Mouse (Mus musculus) T-helper 17 cell (primary cell): Measurements from ENCODE around the gene Psmd12.
"Not testable (repeated sequence)": the region's sequence is repeated elsewhere in the genome, so short reads cannot be mapped to it uniquely, and the experiment has no call there.

ENCODE experiments used
- in situ Hi-C, 2 experiments: fragments of 300-600 bp; cut with MboI, MseI; formaldehyde crosslinking; loops; 1 replicate in 1 of 2; 2 replicates in 1 of 2; pipeline ENCODE4 v1.15.1; 2025; ENCODE audit warnings: high pct_unique_total_duplicates in 2 of 2

The Psmd12 gene

DNA sequence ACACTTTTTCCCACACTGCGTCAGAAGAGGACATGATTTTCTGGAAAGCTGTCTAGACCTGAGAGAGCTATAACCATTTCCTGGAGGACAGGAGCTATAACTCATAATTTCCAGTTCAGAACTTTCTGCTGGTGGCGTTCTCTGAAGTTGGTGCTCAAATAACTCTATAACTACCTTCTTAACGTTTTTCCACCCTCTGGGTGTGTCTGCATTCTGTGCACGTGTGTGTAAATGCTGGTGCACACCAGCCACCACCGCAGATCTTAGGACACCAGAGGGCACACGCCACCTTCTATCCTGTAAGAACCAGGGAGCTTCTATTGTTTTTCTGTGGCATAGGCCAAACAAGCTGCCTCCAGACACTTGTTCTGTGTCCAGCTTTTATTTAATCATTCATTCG lies 20.3 kb upstream of the Psmd12 start:
- in situ Hi-C loops: no loop called here

DNA sequence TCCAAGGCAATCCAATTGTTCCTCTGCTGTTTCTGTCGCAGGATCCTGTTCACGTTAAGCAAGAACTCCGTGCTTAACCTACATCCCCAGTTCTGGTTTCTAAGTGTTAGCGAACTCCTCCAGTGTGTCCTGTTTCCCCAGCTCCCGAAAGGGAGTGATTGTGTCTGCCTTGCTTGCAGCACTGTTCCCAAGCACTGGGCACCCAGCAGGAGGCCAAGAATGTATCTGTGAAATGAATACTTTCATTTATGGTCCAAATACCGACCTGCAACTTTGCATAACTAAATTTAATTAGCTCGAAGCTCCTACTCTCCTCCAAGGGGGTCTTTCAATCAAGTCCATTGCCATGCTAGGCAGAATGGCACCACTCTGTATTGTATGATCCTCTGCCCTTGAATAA lies 19.5 kb upstream of the Psmd12 start:
- in situ Hi-C loops: no loop called here

DNA sequence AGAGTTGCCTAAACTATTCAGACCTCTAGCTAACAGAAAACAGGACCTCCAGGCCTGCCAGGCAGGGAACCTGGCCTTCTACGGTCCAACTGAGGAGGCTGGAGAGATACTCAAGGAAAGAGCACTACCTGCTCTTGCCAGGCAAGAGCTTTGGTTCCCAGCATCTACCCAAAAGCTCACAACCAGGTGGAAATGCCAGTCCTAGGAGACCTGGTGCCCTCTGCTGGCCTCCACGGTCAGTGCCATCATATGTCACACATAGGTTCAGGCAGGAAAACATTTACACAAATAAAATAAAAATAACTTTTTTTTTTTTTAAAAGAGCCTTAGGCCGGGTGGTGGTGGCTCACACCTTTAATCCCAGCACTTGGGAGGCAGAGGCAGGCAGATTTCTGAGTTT lies 16.8 kb upstream of the Psmd12 start:
- in situ Hi-C loops: no loop called here

DNA sequence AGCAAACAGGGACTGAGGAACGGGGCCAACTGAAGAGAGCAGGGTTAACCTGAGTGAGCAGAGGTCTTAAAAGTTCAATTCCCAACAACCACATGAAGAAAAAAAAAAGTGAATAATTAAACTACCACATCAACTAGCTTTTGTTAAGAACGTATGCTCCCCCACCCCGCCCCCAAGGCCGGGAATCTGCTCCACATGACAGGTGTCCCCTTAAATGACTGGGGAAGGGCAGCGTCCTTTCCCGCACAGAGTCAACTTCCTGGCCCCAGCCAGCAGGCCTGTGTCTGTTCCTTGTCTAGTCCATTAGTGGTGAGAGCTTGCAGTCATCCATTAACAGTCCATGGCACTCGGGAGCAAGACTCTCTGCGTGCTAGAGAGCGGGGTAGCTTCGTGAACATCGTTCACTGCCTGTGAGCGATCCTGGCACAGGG lies 16.0 kb upstream of the Psmd12 start:
- in situ Hi-C loops: no loop called here

DNA sequence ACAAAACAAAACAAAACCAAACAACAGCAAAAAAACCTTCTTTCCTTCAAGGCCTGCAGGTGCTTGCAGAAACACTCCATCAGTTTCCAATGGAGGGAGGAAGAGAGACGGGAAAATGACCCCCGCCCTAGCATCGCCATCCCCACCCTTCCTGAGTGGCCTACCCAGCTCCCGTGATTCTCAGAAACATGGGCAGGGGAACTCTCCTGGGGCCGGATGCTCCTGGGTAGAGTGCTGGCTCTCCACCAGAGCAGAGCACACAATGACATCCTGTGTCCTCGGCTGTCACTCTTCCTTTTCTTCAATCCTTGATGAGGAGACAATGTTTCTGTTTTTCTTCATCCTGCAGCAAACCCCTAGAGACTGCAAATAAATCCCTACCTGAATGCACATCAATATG lies 15.1 kb upstream of the Psmd12 start:
- in situ Hi-C loops: no loop called here

DNA sequence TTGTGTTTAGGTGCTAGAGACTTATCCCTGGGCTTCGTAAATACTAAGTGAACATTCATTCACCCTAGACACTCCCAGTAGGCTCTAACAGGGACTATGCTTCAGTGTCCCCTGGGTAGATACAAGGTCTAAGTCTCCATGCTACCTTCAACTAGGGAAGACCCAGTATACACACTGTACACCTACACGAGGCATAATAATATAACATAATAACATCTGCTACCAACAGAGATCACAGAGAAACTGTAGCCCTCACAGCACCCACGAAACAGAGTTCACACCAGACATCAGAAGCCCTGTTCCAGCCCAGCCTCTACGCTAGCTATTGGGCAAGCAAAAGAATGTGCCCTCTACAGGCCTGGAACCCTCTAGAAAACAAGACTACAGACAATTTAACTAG lies 14.2 kb upstream of the Psmd12 start:
- in situ Hi-C loops: loop anchor here (5.0 kb wide), 2 partner anchors 38 to 188 kb away; no protein-coding TSS in a partner anchor

DNA sequence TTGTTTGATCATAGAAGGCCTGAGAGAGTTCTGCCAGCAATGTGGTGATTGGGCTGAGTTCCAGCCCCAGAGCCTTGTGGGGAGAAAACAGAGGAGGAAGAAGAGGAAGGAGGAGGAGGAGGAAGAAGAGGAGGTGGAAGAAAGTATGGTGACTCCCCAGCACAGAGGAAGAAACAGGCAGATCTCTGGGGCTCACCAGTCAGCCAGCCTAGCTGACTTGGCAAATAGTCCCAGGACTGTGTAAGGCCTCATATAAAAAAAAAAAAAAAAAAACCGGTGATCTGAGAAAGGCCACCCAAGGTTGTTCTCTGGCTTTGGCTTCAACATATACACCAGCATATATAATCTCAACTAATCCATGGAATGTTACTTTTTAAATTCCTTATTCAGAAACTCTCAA lies 13.3 kb upstream of the Psmd12 start:
- in situ Hi-C loops: loop anchor here (5.0 kb wide), 2 partner anchors 39 to 189 kb away; no protein-coding TSS in a partner anchor

DNA sequence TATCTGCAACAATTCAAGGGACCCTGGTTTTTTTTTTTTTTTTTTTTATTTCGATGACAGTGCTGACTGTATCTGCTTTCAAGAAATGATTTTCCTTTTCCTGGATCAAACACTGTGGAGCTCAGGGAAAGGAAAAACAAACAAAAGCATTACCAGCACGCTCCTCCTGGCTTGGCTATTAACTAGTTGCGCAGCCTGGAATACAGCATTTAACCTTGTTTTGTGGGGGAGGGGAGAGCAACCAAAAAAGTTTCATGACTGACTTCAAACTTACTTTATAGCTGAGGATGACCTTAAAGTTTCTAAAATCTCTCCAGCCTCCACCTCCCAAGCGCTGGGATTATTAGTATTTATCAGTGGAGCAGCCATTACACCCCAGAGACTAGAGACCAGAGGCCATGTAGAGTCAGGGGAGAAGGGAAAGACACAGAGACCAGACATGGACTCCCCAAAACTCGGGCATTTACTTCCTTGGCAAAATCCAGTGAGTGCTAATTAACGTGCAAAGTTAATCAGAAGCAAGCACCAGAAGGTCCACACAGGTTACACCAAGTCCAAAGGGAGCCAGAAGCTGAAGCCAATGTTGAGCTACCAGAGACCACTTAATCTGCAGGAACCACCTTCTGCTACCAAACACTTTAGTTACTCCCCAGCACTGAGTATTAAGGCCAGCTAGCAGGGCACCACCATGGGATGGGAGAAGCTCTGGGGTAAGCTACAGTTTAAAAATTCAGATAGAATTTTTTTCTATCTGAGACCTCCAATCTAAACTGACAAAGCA lies 12.5 kb upstream of the Psmd12 start:
- in situ Hi-C loops: loop anchor here (5.0 kb wide), 2 partner anchors 40 to 190 kb away; no protein-coding TSS in a partner anchor

DNA sequence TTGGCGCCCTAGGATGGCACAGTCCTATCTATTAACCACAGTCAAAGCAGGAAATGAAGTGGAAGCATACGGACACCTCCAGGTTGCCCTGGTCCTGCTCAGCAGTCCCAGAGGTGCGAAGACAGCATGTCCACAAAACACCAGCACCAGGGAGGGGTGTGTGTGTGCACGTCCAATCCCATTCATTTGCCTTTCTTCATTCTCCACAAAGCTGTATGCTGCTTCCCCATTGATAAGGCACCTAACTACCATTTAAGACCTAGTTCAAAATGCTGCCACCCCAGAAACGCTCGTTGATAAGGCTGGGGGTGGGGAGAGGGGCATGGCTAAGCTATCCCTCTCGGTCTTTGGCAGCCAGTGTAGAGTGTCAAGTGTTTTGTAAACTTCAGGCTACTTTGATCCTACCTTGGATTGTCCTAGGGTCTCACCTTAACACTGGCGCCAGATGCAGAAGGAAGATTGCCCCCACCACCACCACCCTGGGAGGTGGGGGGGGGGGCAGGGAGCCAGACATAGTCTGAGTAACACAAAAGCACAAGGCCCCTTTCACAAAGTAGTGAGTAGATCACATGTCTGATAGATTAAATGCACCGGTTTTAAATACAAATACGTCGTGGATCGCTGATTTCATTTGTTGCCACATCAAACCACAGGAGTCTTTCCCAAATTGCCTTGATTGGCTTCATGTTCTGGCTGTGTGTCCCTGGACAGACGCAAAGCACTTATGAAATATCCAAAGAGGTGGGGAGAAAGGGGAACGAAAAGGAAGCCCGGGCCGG lies 10.8 kb upstream of the Psmd12 start:
- in situ Hi-C loops: loop anchor here (5.0 kb wide), 2 partner anchors 41 to 191 kb away; no protein-coding TSS in a partner anchor

DNA sequence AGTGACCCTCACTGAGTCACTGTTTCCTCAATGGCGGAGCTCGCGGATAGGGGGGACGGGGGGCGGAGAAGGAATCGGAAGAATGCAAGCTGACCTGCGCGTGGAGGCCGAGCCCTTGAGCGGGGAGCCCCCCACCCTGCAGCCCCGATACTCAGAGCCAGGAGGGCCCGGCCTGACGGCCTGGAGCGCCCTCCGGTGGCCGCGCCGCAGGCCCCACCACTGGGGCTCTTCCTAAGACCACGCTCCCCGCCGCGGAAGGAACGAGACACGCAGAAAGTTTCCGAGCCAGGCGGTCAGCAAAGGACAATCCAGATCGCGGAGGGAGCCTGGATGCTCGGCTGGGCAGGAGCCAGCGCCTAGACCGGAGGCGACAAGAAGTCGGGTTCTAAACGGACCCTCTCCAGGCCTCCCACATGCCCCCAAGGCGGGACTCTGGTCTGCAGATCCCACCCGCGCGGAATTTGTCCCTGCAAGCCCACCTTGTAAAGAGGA lies 10.2 kb upstream of the Psmd12 start:
- in situ Hi-C loops: loop anchor here (5.0 kb wide), 2 partner anchors 42 to 192 kb away; no protein-coding TSS in a partner anchor

DNA sequence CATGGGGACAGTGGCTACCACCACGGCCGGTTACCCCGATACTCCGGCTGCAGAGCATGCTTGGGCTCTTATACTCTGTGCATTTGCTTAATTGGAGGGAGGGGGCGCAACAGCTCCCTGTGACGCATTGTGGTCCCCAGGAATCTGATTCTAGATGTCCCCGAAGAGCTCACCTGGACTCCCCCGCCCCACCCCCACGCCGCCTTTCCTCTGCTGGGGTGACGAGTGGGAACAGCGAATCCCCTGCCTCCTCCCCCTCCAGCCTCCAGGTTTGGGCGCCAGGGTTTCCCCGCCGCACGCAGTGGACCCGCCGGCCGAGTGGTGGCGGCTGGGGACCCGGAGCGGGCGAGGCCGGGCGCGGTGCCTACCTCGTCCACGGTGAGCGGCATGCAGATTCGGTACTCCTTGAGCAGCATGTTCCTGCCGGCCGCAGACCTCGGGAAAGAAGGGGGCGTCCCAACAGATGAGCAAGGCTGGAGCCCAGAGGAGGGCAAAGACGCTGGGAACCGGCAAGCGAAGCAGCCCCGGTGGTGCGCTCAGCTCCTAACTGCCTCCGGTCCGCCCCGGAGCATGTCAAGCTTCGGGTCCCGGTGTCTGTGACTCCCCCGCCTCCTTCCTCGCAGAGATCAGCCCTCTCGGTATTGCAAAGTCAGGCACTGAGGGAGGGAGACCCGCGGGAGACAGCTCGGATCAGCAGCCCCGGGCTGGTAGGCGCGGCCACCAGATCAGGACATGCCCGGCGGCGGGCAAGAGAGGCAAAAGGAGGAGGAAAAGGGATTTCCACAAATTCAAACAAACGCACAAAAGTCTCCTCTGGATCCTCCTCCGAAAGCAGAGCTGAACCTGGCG lies 9.5 kb upstream of the Psmd12 start:
- in situ Hi-C loops: loop anchor here (5.0 kb wide), 5 partner anchors 42 to 252 kb away; no protein-coding TSS in a partner anchor

DNA sequence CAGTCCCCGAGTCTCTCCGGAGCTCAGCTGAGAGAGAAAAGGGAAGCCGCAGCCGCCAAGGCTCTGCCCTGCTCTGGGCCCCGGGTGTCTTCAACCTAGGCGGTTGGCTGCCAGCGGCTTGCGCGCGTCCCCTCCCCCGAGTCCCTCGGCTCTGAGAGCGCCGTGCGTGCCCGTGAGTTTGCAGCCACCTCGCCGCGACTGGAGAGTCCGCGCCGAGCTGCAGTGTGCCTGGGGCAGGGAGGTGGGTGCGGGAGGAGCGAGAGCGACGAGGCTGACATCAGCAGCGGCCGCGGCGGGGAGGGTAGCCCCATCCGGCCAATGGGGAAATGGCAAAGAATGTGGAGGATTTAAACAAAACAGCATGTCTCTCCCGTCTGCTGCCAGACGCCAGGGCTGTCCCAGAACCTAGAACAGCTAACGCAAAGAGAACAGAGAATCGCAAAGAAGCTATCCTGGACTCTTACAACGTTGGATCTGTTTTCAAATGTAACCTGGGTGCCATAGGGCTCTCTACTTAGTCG lies 8.7 kb upstream of the Psmd12 start, which contains the start of gene Pitpnc1:
Gene Pitpnc1, minus strand, starts transcription at position 179 of the 521 bp plus-strand sequence.
- in situ Hi-C loops: loop anchor here (5.0 kb wide), 3 partner anchors 78 to 253 kb away; no protein-coding TSS in a partner anchor

DNA sequence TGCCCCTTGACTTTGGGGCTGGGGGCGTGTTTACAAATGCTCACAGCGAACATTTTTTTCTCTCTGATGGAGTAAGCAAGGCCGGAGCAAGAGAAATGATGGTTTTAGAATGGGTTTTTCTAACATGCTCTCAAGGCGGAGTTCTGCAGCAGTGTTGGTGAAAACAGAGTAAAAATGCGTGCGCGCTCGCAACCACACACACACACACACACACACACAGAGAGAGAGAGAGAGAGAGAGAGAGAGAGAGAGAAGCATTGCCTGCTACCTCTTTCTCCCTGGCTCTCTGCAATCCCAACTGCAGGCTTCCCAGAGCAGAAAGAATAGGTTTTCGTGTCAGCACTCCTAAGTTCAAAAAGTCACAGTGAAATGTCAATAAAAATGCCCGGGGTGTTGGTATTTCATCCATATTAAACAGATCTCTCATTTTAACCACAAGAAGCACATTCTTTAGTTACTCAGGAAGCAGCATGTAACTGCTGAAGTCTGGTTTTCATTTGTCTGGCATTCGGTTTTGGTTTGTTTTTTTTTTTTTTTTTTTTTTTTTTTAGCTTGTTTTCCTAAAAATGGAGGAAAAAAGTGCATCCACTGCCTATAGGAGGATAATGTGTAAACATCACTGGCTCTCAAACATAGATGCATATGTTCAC lies 8.1 kb upstream of the Psmd12 start:
- in situ Hi-C loops: loop anchor here (5.0 kb wide), 3 partner anchors 79 to 254 kb away; no protein-coding TSS in a partner anchor

DNA sequence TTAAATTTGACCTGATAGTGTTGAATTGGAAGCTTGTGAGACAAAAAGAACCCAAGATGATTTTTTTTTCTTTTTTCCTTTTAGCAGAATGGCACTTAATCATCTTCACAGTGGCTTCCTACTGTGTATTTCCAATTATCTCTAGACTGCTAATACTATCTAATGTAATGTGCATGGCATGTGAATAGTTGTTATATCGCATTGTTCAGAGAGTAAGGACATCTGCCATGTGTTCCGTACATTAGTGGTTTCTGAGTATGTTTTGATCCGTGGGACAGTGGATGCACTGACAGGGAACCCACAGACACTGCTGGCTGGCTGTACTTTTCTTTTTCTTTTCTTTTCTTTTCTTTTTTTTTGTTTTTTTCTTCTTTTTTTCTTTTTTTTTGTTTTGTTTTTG lies 7.0 kb upstream of the Psmd12 start:
- in situ Hi-C loops: loop anchor here (5.0 kb wide), 3 partner anchors 80 to 255 kb away; no protein-coding TSS in a partner anchor

DNA sequence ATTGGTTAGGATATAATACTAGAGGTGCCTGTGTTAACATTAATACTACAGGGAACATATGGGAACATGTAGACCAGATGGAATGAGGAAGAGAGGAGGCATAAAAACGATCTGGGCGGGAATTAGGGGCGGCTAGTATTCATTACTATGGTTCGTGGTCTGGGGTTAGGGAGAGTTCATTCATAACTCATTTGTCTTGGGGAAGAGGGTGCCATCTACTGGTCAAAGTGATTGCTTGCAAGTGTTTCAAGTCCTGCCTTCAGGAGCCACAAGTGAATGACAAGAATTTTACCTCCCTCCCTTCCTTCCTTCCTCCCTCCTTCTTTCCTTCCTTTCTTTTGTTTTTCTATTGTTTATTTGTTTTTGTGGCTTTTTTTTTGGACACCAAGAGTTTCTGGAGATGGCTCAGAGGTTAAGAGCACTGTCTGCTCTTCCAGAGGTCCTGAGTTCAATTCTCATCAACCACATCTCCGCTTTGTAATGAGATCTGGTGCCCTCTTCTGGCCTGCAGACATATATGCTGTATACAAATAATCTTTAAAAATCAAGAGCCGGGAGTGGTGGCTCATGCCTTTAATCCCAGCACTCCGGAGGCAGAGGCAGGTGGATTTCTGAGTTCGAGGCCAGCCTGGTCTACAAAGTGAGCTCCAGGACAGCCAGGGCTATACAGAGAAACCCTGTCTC lies 6.0 kb upstream of the Psmd12 start:
- in situ Hi-C loops: loop anchor here (5.0 kb wide), 3 partner anchors 81 to 256 kb away; no protein-coding TSS in a partner anchor

DNA sequence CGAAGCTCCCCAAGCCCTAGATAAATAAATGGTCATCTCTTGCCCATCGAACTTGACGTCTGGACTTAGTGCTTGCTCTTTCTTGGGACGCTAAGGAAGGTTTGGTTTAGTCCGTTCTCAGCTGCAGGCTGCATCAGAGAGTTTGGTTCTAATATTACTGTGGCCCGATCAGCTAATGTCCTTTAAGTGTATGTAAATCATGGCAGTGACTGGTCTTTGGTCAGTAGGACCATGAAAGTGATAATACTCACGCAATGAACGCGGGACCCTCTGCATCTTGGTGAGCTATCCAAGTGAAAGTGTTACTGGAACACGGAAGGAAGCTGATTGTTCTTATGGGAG lies 549 bp downstream of the Psmd12 start:
- in situ Hi-C loops: loop anchor here in 1 of 2 experiments (5.0 kb wide), 1 partner anchor 268 kb away; no protein-coding TSS in a partner anchor

DNA sequence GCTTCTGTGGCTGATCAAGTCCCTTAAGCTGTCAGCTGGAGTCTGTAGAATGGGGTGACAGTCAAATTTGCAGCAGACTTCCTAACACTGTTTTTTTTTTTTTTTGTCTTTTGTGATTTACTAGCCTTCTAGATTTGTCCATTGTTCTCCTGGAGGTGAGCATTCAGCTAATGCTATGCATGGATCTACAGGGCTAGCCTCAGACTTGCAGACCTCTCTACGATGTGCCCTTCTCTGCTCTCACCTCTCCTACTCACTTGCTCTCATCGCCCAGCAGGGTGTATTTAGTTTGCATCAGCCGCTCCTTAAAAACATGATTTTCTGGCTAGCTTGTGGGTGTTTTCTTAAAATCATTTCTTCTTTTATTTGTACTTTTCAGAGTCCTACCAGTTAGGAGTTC lies 5.1 kb downstream of the Psmd12 start:
- in situ Hi-C loops: no loop called here

DNA sequence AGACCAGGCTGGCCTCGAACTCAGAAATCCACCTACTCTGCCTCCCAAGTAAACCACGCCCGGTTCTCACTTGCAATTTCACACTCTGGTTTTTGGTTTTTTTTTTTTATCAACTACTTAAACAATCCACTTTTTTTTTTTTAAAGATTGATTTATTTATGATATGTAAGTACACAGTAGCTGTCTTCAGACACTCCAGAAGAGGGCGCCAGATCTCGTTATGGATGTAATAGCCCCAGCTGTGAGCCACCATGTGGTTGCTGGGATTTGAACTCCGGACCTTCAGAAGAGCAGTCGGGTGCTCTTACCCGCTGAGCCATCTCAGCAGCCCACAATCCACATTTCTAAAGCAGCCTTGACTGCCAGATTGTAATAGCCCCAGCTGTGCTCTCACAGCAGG lies 23.5 kb downstream of the Psmd12 start:
- in situ Hi-C loops: no loop called here

DNA sequence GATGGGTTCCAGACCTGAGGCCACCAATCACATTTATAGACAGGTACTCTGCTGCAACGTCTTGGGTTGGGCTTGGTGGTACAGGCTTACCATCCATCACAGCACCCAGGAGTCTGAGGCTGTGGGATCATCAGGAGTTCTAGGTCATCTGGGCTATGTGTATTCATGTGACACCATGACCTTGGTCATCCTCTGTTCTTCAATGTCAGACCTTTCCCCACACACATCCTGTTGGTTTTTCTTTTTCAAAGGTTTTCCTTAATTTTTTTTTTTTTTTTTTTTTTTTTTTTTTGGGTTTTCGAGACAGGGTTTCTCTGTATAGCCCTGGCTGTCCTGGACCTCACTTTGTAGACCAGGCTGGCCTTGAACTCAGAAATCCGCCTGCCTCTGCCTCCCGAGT lies 25.1 kb downstream of the Psmd12 start:
- in situ Hi-C loops: not testable (repeated sequence)

DNA sequence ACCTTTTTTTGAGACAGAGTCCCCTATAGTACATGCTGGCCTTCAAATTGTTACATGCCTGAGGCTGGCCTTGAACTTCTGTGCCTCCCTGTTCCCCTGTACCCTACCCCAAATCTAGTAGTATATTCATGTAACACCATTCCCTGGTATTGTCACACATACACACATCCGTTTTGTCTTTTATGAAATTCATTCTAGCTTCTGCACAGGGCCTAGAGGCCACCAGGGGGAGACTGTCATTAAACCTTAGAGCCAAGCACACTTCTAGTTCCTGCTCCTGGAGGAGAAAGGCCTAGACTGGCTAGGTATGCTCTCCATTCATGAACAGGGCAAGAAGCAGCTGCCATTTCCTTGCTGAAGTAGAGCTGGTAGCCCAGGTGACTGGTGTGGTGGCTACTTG lies 27.0 kb downstream of the Psmd12 start:
- in situ Hi-C loops: no loop called here
